9 mouse cellular contexts compared by ENCODE assay signal in the genomic region with DNA sequence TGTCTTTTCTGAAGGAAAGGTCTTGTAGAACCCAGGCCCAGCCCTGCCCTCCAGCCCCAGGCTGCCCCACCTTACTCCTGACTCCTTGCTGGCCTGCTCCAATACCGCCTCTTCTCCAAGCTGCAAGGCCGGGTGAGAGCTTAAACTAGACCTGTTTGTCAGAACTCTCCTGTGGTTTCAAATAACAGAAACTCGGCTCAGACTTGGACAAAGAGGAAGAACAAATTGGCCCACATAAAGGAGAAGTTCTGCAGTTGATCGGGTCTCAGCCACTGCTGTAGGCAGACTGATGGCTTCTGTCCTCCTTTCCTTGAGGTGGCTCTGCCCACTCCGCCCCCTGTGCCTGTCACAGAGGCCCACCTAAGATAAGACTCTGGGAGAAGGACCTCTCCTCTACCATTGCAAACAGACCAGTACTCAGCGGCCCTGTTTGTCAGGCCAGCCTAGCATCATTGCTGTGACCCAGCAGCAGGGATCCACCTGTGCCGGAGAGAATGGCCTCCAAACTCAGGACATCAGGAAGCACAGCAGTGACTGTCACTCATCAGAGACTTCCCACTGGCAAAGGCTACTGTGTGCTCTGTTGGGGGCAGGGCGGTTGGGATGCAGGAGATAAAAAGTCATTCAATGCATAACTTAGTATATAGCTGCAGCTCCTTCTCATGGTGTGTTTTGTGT.
DNase-seq lines count a peak whose midpoint lies in the region; ATAC-seq and TF ChIP-seq lines count a peak whose summit lies in the region.
"Had no signal": no experiment of that assay in that cellular context is flagged by ENCODE, and none has a peak within 500 bp of the region (broad histone marks: within the 10 kb centered on the region; RNA-seq: fewer than 3 reads in every experiment).

No protein-coding gene starts in this region.

- no peak overlapping the region for H3K4me3 ChIP-seq in lung, embryonic 14.5 days (ENCODE audit: low read depth, low read length)
- H3K4me3 ChIP-seq in lung, adult 2 months (replicated peaks; ENCODE audit: extremely low read depth, low read depth, low read length) = no peak overlapping the region
- no peak overlapping the region for H3K4me3 ChIP-seq in embryonic facial prominence, embryonic 13.5 days

- no peaks in the 10 kb centered on the region for H3K9me3 ChIP-seq in lung, embryonic 14.5 days (ENCODE audit: low read depth, low read length)
- H3K9me3 ChIP-seq in embryonic facial prominence, embryonic 13.5 days = no peaks in the 10 kb centered on the region

- TF ChIP-seq CTCF in lung, embryonic 14.5 days (IDR thresholded peaks at IDR 0.05; ENCODE audit: low read depth) = no peak
- no peak for TF ChIP-seq CTCF in lung, adult 2 months (IDR thresholded peaks at IDR 0.05; ENCODE audit: insufficient read depth, low read length)

- TF ChIP-seq POLR2A in lung, adult 2 months (IDR thresholded peaks at IDR 0.05; ENCODE audit: borderline replicate concordance, extremely low read depth, low read depth, low read length) = no peak

- H3K27ac ChIP-seq in lung, embryonic 14.5 days (ENCODE audit: low read depth) = peak overlapping the region; percentile 67
- H3K27ac ChIP-seq in embryonic facial prominence, embryonic 13.5 days = peak overlapping the region; percentile 48

- peak; percentile 22 for DNase-seq in cerebellum, adult 11 months
- no peak for DNase-seq in cerebellum, postnatal 4 days (ENCODE audit: low spot score in 2 of 2)
- no peak for DNase-seq in lung, embryonic 14.5 days
- no peak for DNase-seq in lung, adult 2 months
- peak; percentile 28 for DNase-seq in skeletal muscle tissue, adult 2 months (ENCODE audit: low read depth, low spot score)
- no peak for DNase-seq in adrenal gland, postnatal 4 days (ENCODE audit: low spot score in 2 of 2)
- DNase-seq: heart, postnatal 10 days had no signal

- H3K9ac ChIP-seq in lung, embryonic 14.5 days = no peak overlapping the region
- 0 out of 2 replicates have a peak overlapping the region, but pooled peaks have one; percentile 8 for H3K9ac ChIP-seq in embryonic facial prominence, embryonic 13.5 days

- H3K4me2 ChIP-seq in lung, embryonic 14.5 days = no peak overlapping the region
- no peak overlapping the region for H3K4me2 ChIP-seq in embryonic facial prominence, embryonic 13.5 days

- H3K27me3 ChIP-seq in lung, embryonic 14.5 days (ENCODE audit: insufficient read depth, low read length) = no peaks in the 10 kb centered on the region
- H3K27me3 ChIP-seq in embryonic facial prominence, embryonic 13.5 days = no peaks in the 10 kb centered on the region

- H3K36me3 ChIP-seq in lung, embryonic 14.5 days (ENCODE audit: insufficient read depth) = no peaks in the 10 kb centered on the region
- H3K36me3 ChIP-seq in embryonic facial prominence, embryonic 13.5 days = 0 out of 2 replicates have a peak, but pooled peaks cover 2% of the 10 kb centered on the region

- 45% methylated on average over 8 of the region's 8 CpGs for WGBS in lung, embryonic 14.5 days
- 63% methylated on average over 8 of the region's 8 CpGs for WGBS in lung, adult 2 months
- WGBS in embryonic facial prominence, embryonic 13.5 days = 50% methylated on average over 8 of the region's 8 CpGs

- H3K4me1 ChIP-seq in lung, embryonic 14.5 days (ENCODE audit: insufficient read depth) = peaks cover 20% of the 10 kb centered on the region
- peaks cover 14% of the 10 kb centered on the region for H3K4me1 ChIP-seq in lung, adult 2 months (ENCODE audit: control insufficient read depth, insufficient read depth, low read length)
- H3K4me1 ChIP-seq in embryonic facial prominence, embryonic 13.5 days = peaks cover 23% of the 10 kb centered on the region

- ATAC-seq in lung, embryonic 14.5 days (ENCODE audit: insufficient read depth) = peak; percentile 33; the same call in 1 of the 2 replicates
- ATAC-seq in embryonic facial prominence, embryonic 13.5 days (ENCODE audit: insufficient number of reproducible peaks, insufficient read depth, low FRiP score, low TSS enrichment, low read depth) = 0 out of 2 replicates have a peak, but pooled peaks have one; percentile 32
- ATAC-seq in inflammation-experienced regulatory T-cells, adult 6 months = no peak

Comparison
In these comparisons a context has a peak if more than half of its experiments do, and no peak if none do; other contexts are left out.
1. DNase-seq: peak in cerebellum, adult 11 months (single experiment) and skeletal muscle tissue, adult 2 months (single experiment); none in cerebellum, postnatal 4 days (0 of 2), lung, embryonic 14.5 days (single experiment), lung, adult 2 months (single experiment) and adrenal gland, postnatal 4 days (0 of 2).